Mouse (Mus musculus) skeletal muscle tissue, adult 2 months (tissue): ENCODE measurements around the gene Olfr881.

ENCODE experiments used
- DNase-seq: peaks from one replicate; pipeline ENCODE4 v3.0.0-alpha.2; 2012; ENCODE audit warnings: low read depth, low spot score

Gene Olfr881

DNA sequence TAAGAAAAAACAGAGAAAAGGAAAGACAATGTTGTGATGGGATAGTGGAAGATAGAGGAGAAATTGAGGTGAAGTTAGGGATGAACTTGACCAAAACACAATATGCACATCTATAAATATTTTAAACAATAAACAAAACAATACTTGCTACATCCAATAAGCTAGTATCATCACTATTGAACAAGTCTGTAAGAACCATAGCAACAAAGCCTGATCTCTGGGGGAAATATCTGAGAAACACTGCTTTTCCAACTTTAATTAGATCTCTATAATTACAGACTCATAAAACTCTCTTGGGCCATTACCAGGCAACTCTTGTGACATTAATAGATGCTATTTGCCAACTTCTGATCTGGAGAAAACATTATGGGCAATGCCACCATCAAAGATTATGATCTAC is at the start of gene Olfr881:
TSS of gene Olfr881 (plus strand) at position 301 of the 400 bp plus-strand sequence.
- DNase-seq: no peak

GRCm38 (mm10) chr9:37998581-37999204 is 7.1 kb downstream of the Olfr881 start:
- DNase-seq: no peak

DNA sequence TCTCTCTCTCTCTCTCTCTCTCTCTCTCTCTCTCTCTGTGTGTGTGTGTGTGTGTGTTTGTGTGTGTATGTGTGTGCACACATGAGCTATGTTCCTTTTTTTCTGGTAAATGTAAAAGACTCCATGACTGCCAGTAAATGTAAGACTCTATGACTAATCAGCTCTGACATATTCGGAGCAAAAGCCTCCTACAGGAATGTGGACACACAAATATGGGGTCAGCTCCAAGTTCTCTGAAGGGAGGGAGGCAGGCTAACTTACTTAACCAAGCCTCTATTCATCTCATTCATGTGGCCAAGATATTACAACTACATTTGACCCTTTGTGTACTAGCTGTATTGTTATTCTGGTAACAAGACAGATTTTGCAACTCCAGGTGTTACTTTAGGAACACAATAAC is 8.4 kb downstream of the Olfr881 start:
- no peak for DNase-seq

DNA sequence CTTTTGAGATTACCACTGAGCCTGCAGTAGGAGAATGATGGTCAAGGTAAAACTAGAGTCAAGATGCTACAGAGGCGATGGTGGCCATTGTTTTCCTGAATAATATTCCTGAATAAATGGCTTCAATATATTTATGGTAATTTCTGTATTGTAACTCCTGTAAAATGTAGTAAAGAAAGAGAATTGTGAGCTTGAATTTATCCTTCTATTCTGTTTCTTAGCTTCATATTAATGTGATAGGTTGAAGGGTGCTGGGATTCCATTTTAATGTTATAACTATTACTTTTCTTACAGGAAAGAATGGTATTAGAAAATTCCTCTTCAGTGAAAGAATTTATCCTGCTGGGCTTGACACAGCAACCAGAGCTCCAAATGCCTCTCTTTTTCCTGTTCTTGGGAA is 33.9 kb downstream of the Olfr881 start, which contains the start of gene Olfr883:
TSS of gene Olfr883 (plus strand) at position 301 of the 400 bp plus-strand sequence.
- no peak for DNase-seq
